Mouse (Mus musculus) limb, embryonic 14.5 days (tissue): ENCODE data around the gene Smarca4. TPM values are rescaled to one million over a fixed set of nuclear protein-coding genes. Genes with fewer than 3 reads are reported as not detected.

Experiments
- ATAC-seq: fragments of 200-750 bp; cut with Nextera tagmentation; 2 replicates; pipeline ENCODE4 v1.8.0; 2017; ENCODE audit warnings: low read depth, moderate number of reproducible peaks, moderate TSS enrichment; ENCODE audit not compliant: low FRiP score
- DNase-seq: peaks from one replicate; pipeline ENCODE4 v3.0.0-alpha.2; 2015; ENCODE audit warnings: low spot score
- H3K27ac ChIP-seq: fragments of 300-500 bp; sonication (generic); replicated peaks from 2 replicates; pipeline ENCODE4 v1.5.1; 2014; ENCODE audit warnings: low read depth, mild to moderate bottlenecking, low read length, moderate library complexity, mixed read lengths
- H3K27me3 ChIP-seq: fragments of 300-500 bp; sonication (generic); 2 replicates; pipeline ENCODE4 v1.6.1; 2014; ENCODE audit warnings: low read length, mixed read lengths; ENCODE audit not compliant: control insufficient read depth, insufficient read depth
- H3K36me3 ChIP-seq: fragments of 300-500 bp; sonication (generic); 2 replicates; pipeline ENCODE4 v1.6.1; 2014; ENCODE audit warnings: mild to moderate bottlenecking, low read length, moderate library complexity, mixed read lengths; ENCODE audit not compliant: control insufficient read depth, insufficient read depth
- H3K4me1 ChIP-seq: fragments of 300-500 bp; sonication (generic); 2 replicates; pipeline ENCODE4 v1.6.1; 2014; ENCODE audit warnings: antibody characterized with exemption, low read length, mixed read lengths; ENCODE audit not compliant: control insufficient read depth, insufficient read depth
- H3K4me2 ChIP-seq: fragments of 300-500 bp; sonication (generic); replicated peaks from 2 replicates; pipeline ENCODE4 v1.6.1; 2014; ENCODE audit warnings: low read depth, mild to moderate bottlenecking, low read length, moderate library complexity; ENCODE audit not compliant: severe bottlenecking
- H3K4me3 ChIP-seq: fragments of 300-500 bp; sonication (generic); replicated peaks from 2 replicates; pipeline ENCODE4 v1.5.1; 2014; ENCODE audit warnings: low read length
- H3K9ac ChIP-seq: fragments of 300-500 bp; sonication (generic); 2 replicates; pipeline ENCODE4 v1.6.1; 2014; ENCODE audit warnings: mild to moderate bottlenecking, low read depth, low read length, moderate library complexity; ENCODE audit not compliant: severe bottlenecking
- H3K9me3 ChIP-seq: fragments of 300-500 bp; sonication (generic); 2 replicates; pipeline ENCODE4 v1.6.1; 2016; ENCODE audit warnings: low read length; ENCODE audit not compliant: control insufficient read depth
- POLR2A ChIP-seq: fragments of 200-500 bp; IDR thresholded peaks from 2 replicates; pipeline ENCODE4 v1.8.0; 2012; ENCODE audit warnings: inconsistent platforms, mild to moderate bottlenecking, moderate library complexity, borderline replicate concordance; ENCODE audit not compliant: insufficient read depth, insufficient read length; ENCODE audit errors: extremely low read depth
- whole genome bisulfite sequencing: fragments of 180-500 bp; shearing (Covaris S2); extraction: QIAGEN DNeasy Blood & Tissue Kit; methylation state at CpG from one replicate; pipeline ENCODE4 v1.1.7; 2014; 5-methylcytosine and 5-hydroxymethylcytosine counted together
- polyA plus RNA-seq, 2 experiments: library from polyadenylated mRNA; depleted of rRNA in 1 of 2; stranded (reverse) in 1 of 2; unstranded in 1 of 2; fragments of >200 nt; fragmentation: Nextera tagmentation in 1 of 2; extraction: Ambion mirVana in 1 of 2; gene quantifications; 2 replicates each; pipeline versions ENCODE4 v1.2.1 to v1.2.3; 2012 to 2014

Gene Smarca4
- polyA plus RNA-seq, 2 experiments: 81.1 to 94.4 TPM

GRCm38 (mm10) chr9:21601722-21602399 is 14.1 kb upstream of the Smarca4 start:
- 50% methylated on average over 10 of the region's 10 CpGs for WGBS
- ATAC-seq: peak; percentile 70

GRCm38 (mm10) chr9:21604119-21604518 is 11.8 kb upstream of the Smarca4 start:
- 70% methylated on average over 5 of the region's 5 CpGs for WGBS
- no peak for TF ChIP-seq POLR2A
- H3K27me3 ChIP-seq: no peaks in the 10 kb centered on the region

More at GRCm38 (mm10) chr9:21601722-21602399, 14.1 kb upstream of the Smarca4 start:
- H3K27me3 ChIP-seq: no peaks in the 10 kb centered on the region
- no peak overlapping the region for H3K4me2 ChIP-seq
- no peaks in the 10 kb centered on the region for H3K4me1 ChIP-seq
- no peaks in the 10 kb centered on the region for H3K9me3 ChIP-seq
- H3K9ac ChIP-seq: no peak overlapping the region
- no peak overlapping the region for H3K27ac ChIP-seq
- DNase-seq: peak; percentile 76
- H3K4me3 ChIP-seq: no peak overlapping the region
- H3K36me3 ChIP-seq: peaks cover 2% of the 10 kb centered on the region; the same call in 1 of the 2 replicates
- no peak for TF ChIP-seq POLR2A

DNA sequence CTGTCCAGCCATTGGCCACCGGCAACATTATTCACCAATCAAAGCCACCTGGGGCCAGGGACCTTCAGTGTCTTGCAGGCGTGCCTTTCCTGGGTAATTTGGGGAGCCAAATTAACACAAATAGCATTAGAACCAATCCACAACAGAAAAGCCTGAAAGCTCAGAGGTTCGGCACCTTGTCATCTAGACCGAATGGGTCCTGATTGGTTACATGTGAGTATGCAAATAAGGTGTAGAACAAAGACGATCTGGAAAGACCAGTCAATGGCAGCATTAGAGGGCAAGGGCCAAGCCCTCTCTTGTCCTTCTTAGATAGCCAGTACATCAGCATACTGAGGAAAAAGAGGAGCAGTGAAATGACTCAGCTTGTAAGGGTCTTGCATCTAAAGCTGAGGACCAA is 10.1 kb upstream of the Smarca4 start:
- H3K4me2 ChIP-seq: no peak overlapping the region
- WGBS: 69% methylated on average over 5 of the region's 5 CpGs
- H3K4me3 ChIP-seq: no peak overlapping the region
- H3K9me3 ChIP-seq: no peaks in the 10 kb centered on the region
- DNase-seq (no peak), ATAC-seq (no peak)
- no peak overlapping the region for H3K9ac ChIP-seq
- H3K36me3 ChIP-seq: no peaks in the 10 kb centered on the region
- H3K27ac ChIP-seq: no peak overlapping the region
- no peak for TF ChIP-seq POLR2A
- H3K27me3 ChIP-seq: no peaks in the 10 kb centered on the region
- no peaks in the 10 kb centered on the region for H3K4me1 ChIP-seq

More at GRCm38 (mm10) chr9:21604119-21604518, 11.8 kb upstream of the Smarca4 start:
- no peak overlapping the region for H3K9ac ChIP-seq
- H3K27ac ChIP-seq: no peak overlapping the region
- no peak for ATAC-seq
- H3K36me3 ChIP-seq: no peaks in the 10 kb centered on the region
- no peaks in the 10 kb centered on the region for H3K4me1 ChIP-seq
- DNase-seq: no peak
- H3K9me3 ChIP-seq: no peaks in the 10 kb centered on the region
- no peak overlapping the region for H3K4me3 ChIP-seq
- no peak overlapping the region for H3K4me2 ChIP-seq

DNA sequence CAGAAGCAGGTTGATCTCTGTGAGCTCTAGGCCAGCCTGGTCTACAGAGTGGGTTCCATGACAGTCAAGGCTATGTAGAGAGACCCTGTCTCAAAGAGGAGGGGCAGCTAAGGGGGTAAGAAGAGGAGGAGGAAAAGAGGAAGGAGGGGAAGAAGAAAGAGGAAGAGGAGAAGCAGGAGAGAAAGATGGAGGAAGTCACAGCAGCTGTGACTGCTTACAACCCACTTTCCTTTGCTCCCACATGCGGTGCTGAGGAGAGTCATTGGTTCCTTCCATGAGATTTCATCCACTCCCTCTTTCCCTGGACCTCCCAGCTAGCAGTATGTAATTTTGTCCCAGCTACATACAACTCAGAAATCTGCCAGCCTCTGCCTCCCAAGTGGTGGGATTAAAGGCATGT is 9.3 kb upstream of the Smarca4 start:
- H3K9me3 ChIP-seq: no peaks in the 10 kb centered on the region
- H3K27me3 ChIP-seq: no peaks in the 10 kb centered on the region
- WGBS: 67% methylated on average over 1 of the region's 1 CpGs
- DNase-seq (no peak), ATAC-seq (no peak)
- no peak overlapping the region for H3K4me3 ChIP-seq
- H3K27ac ChIP-seq: no peak overlapping the region
- TF ChIP-seq POLR2A: no peak
- H3K9ac ChIP-seq: no peak overlapping the region
- no peak overlapping the region for H3K4me2 ChIP-seq
- no peaks in the 10 kb centered on the region for H3K4me1 ChIP-seq
- H3K36me3 ChIP-seq: no peaks in the 10 kb centered on the region

- Histone ChIP-seq H3K9ac (no peak overlapping the region), H3K27ac (no peak overlapping the region), H3K36me3 (no peaks in the 10 kb centered on the region), H3K4me2 (no peak overlapping the region), H3K27me3 (no peaks in the 10 kb centered on the region), H3K9me3 (no peaks in the 10 kb centered on the region), H3K4me3 (no peak overlapping the region), H3K4me1 (no peaks in the 10 kb centered on the region)
- ATAC-seq: no peak
- no peak for TF ChIP-seq POLR2A
- 92% methylated on average over 1 of the region's 1 CpGs for WGBS
- DNase-seq: no peak
These were observed 6.1 kb upstream of the Smarca4 start for GRCm38 (mm10) chr9:21609861-21610260.
